18 mouse cellular contexts compared by ENCODE assay signal in genomic region chr12:16605624-16606023, GRCm38 (mm10). TPM values are rescaled to one million over a fixed set of nuclear protein-coding genes. Genes with fewer than 3 reads are reported as not detected.
"Had no signal": no experiment of that assay in that cellular context is flagged by ENCODE, and none has a peak within 500 bp of the region (broad histone marks: within the 10 kb centered on the region; RNA-seq: fewer than 3 reads in every experiment).

No protein-coding gene starts in this region.

- H3K4me3 ChIP-seq: limb, embryonic 10.5 days; liver, embryonic 15.5 days; midbrain, embryonic 13.5 days had no signal

- H3K27ac ChIP-seq: kidney, postnatal 0 days; limb, embryonic 10.5 days; liver, embryonic 15.5 days; midbrain, embryonic 13.5 days had no signal

- ATAC-seq: inflammation-experienced regulatory T-cells, adult 6 months; intestine, postnatal 0 days; lung, postnatal 0 days; midbrain, embryonic 13.5 days had no signal

- DNase-seq: kidney, adult 9 months; kidney, postnatal 36 days; lung, adult 2 months; lung, postnatal 36 days; spleen, adult 18-20 months; thymus, postnatal 36 days had no signal

RNA-seq across cellular contexts. Expression of gene Ntsr2, which starts 47.6 kb away (rescaled TPM):
- total RNA-seq: megakaryocyte progenitor cell, adult 5-6 weeks had no signal
- polyA plus RNA-seq: inflammation-experienced regulatory T-cells, adult 6 months; intestine, postnatal 0 days; limb, embryonic 10.5 days; limb, embryonic 14.5 days; liver, embryonic 11.5 days; liver, embryonic 15.5 days; stomach, embryonic 14.5 days; thymus, postnatal 0 days had no signal
